Mouse (Mus musculus): ENCODE measurements at regions not wholly inside any gene's neighbourhood (a gene's known extent, or its start where the extent isn't known, plus 50 kb on each side); places are given as distances from the start of the nearest gene placed in this dataset.

DNA sequence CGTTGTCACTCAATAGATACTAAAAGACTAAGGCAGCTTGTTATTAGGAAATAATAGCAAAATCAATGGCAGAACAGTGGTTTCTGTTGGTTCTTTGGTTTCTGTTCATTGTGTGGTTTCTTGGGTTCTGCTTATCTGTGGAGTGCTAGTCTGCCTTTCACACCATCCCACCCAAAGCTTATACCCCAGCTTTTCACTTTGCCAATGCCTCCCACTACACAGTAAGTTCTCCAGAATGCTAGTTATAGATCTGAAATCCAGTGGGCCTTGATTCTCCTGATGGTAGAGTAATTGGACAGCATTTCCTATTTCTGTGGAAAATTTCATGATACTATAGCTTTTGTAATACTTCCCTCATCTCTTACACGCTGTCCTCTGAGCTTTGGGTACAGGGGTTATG is 700.8 kb upstream of the 1700009N14Rik start:
- ATAC-seq (ENCODE audit: low TSS enrichment) = peak; percentile 96

DNA sequence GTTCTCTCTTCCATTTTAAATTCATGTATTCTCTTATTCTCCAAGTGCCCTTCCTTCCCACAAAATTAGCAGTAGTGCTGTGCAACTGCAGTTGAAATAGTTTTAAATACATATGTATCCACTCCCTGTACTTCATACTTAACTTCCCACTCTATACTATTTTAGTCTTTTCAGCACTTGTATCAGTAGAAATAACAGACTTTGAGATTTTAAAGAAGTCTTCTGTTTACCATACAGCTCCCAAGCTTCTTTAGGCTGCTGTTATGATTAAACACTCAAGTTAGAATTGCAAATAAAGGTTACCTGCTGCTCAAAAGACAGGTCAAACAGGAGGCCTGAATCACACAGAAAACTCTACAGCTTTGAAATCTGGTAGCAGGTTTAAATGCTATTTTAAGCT is 665.1 kb upstream of the 1700009N14Rik start:
- peak; percentile 99 for ATAC-seq (ENCODE audit: low TSS enrichment)

DNA sequence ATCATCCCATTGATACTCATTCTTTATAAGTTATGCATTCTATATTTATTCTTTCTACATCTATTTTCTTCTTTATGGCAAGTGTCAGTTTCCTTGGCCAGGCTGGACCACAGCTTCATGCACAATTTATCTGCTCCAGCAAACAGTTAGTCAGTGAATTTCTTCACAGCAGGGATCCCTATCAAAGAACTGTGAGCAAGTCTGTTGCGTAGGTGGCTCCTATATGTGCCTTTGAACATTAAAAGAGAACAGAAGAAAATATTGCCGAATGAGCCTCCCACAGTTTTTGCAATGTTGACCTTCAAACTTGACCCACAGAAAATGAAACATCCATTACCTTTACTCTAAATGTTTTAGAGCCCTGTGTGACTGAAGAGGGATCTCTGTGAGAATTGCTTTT is 625.0 kb upstream of the 1700009N14Rik start:
- ATAC-seq (ENCODE audit: low TSS enrichment) = peak; percentile 99

GRCm38 (mm10) chr4:38848261-38848660 is 601.8 kb upstream of the 1700009N14Rik start:
- peak; percentile 81 for ATAC-seq (ENCODE audit: low TSS enrichment)

DNA sequence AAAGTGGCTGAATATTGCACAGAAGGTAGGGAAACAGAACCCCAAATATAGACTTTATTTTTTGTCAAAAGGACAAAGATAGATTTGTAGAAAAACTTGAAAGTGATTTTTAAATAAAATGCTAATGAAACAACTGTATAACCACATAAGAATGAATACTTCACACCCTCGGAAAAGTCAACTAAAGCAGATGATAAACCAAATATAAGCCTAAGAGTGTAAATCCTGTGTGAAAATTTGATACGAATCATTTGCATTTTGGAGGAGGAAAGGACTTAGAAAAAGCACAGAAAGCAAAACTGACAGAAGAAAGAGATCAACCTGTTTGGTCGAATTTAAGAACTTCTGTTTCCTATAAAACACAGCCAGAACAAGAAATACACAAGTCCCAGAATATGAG is 595.7 kb upstream of the 1700009N14Rik start:
- peak; percentile 65 for ATAC-seq (ENCODE audit: low TSS enrichment)

DNA sequence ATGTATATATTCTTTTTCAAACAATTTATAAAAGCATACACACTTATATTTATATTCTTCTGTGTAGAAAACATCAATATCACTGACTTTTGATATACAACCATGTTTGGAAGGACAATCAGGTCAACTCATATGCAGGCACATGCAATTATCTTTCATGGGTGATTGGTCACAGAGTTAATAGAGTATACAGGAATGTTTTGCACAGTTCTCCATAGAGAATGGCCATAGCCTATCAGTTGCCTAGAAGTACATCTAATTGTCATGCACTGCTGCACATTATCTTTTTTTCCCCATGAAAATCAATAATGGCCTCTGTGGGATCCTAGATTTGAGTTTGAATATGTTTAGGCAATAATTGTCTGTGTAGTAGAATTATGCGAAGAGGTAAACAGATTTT is 549.5 kb upstream of the 1700009N14Rik start:
- ATAC-seq (ENCODE audit: low TSS enrichment) = no peak

DNA sequence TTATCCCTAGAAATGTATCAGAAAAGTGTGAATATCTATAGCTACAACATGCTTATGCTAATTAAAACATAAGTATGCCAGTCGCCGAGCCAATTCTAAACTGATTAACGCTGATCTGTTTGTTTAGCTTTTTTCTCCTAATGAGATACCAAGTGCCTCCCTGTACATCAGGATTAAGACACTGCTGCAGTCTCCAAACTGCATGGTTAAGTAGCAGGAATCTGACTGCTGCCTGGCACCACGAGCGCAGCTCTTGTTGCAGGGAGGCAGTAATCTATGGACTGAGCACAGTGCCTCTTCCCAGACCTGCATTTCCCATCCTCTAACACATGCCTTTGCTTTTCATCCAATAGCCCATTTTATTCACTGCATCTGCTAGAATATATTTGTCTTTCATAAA is 523.3 kb upstream of the 1700009N14Rik start:
- no peak for ATAC-seq (ENCODE audit: low TSS enrichment)

GRCm38 (mm10) chr4:38953633-38954032 is 496.5 kb upstream of the 1700009N14Rik start:
- ATAC-seq (ENCODE audit: low TSS enrichment) = no peak

GRCm38 (mm10) chr4:38995161-38995560 is 454.9 kb upstream of the 1700009N14Rik start:
- no peak for ATAC-seq (ENCODE audit: low TSS enrichment)

Data from frontal cortex, adult (tissue).